Mouse (Mus musculus) gastrocnemius, adult 2 months (tissue): ENCODE data around the gene Rgr. TPM values are rescaled to one million over a fixed set of nuclear protein-coding genes. Genes with fewer than 3 reads are reported as not detected.

ENCODE experiments used
- DNase-seq: peaks from one replicate; pipeline ENCODE4 v3.0.0; 2022
- H3K27ac ChIP-seq: fragments of 200-600 bp; 2 replicates; pipeline ENCODE4 v1.8.1; 2022; ENCODE audit warnings: mild to moderate bottlenecking
- H3K4me3 ChIP-seq: fragments of 200-600 bp; 2 replicates; pipeline ENCODE4 v1.8.1; 2022; ENCODE audit warnings: mild to moderate bottlenecking, moderate library complexity
- CTCF ChIP-seq: fragments of 200-600 bp; IDR thresholded peaks from 2 replicates; pipeline ENCODE4 v1.8.1; 2022; ENCODE audit warnings: antibody characterized with exemption, mild to moderate bottlenecking, moderate library complexity
- intact Hi-C: fragments of 180-260 bp; cut with DNase I; formaldehyde crosslinking; loops from one replicate; pipeline ENCODE4 v1.15.1; 2025
- long read RNA-seq, 2 experiments: library from polyadenylated mRNA; stranded (forward); transcript quantifications; one replicate each; pipeline ENCODE4 v2.0.0; 2021
- total RNA-seq, 2 experiments: library from RNA; stranded (reverse); gene quantifications; 2 replicates each; pipeline ENCODE4 v1.2.3; 2021

Rgr gene
- total RNA-seq: not detected
- long read RNA-seq, experiment 1: 0 reads
- long read RNA-seq, experiment 2: 0 reads

GRCm38 (mm10) chr14:37048914-37049410, at the start of gene Rgr:
Gene Rgr, minus strand, starts transcription at chr14:37048964.
- DNase-seq: no peak
- H3K27ac ChIP-seq: no peak within 1 kb of the TSS
- H3K4me3 ChIP-seq: no peak within 1 kb of the TSS
- intact Hi-C loops: no loop called here
- TF ChIP-seq CTCF: no peak

- peak within 1 kb of the TSS; percentile 48 for H3K4me3 ChIP-seq
- intact Hi-C loops: no loop called here
- no peak for DNase-seq
- H3K27ac ChIP-seq: no peak within 1 kb of the TSS
- no peak for TF ChIP-seq CTCF
Measured at GRCm38 (mm10) chr14:37097956-37098530, 49.3 kb upstream of the Rgr start, which contains the start of gene Cdhr1. Gene Cdhr1, minus strand, starts transcription at chr14:37098347.

- intact Hi-C loops: no loop called here
Measured at GRCm38 (mm10) chr14:37095556-37095955, 46.8 kb upstream of the Rgr start.

GRCm38 (mm10) chr14:37094436-37094835, 45.7 kb upstream of the Rgr start:
- no peak for DNase-seq
- no peak overlapping the region for H3K4me3 ChIP-seq
- intact Hi-C loops: no loop called here
- TF ChIP-seq CTCF: no peak
- H3K27ac ChIP-seq: no peak overlapping the region

More at GRCm38 (mm10) chr14:37095556-37095955, 46.8 kb upstream of the Rgr start:
- no peak for TF ChIP-seq CTCF
- no peak for DNase-seq
- Histone ChIP-seq H3K4me3 (no peak overlapping the region), H3K27ac (no peak overlapping the region)

GRCm38 (mm10) chr14:37083755-37084154, 35.0 kb upstream of the Rgr start:
- no peak for DNase-seq
- no peak overlapping the region for H3K4me3 ChIP-seq
- no peak overlapping the region for H3K27ac ChIP-seq
- intact Hi-C loops: no loop called here
- no peak for TF ChIP-seq CTCF

- DNase-seq: no peak
- intact Hi-C loops: no loop called here
- Histone ChIP-seq H3K4me3 (no peak overlapping the region), H3K27ac (no peak overlapping the region)
- no peak for TF ChIP-seq CTCF
Measured at GRCm38 (mm10) chr14:37080724-37081123, 32.0 kb upstream of the Rgr start.

- Histone ChIP-seq H3K27ac (no peak overlapping the region), H3K4me3 (no peak overlapping the region)
- DNase-seq: peak; percentile 43
- intact Hi-C loops: no loop called here
- no peak for TF ChIP-seq CTCF
Measured at GRCm38 (mm10) chr14:37068516-37068915, 19.8 kb upstream of the Rgr start.

GRCm38 (mm10) chr14:37067629-37068028, 18.9 kb upstream of the Rgr start, which contains the start of gene Lrit2:
Gene Lrit2, plus strand, starts transcription at chr14:37067929.
- intact Hi-C loops: no loop called here
- no peak for TF ChIP-seq CTCF
- no peak for DNase-seq

GRCm38 (mm10) chr14:37066636-37067035, 17.9 kb upstream of the Rgr start:
- no peak overlapping the region for H3K27ac ChIP-seq
- intact Hi-C loops: no loop called here

More at GRCm38 (mm10) chr14:37067629-37068028, 18.9 kb upstream of the Rgr start, which contains the start of gene Lrit2:
- H3K4me3 ChIP-seq: no peak within 1 kb of the TSS
- H3K27ac ChIP-seq: no peak within 1 kb of the TSS

GRCm38 (mm10) chr14:37064849-37065248, 16.1 kb upstream of the Rgr start:
- DNase-seq: no peak
- no peak overlapping the region for H3K27ac ChIP-seq
- intact Hi-C loops: no loop called here
- H3K4me3 ChIP-seq: no peak overlapping the region
- no peak for TF ChIP-seq CTCF

More at GRCm38 (mm10) chr14:37066636-37067035, 17.9 kb upstream of the Rgr start:
- no peak overlapping the region for H3K4me3 ChIP-seq
- no peak for TF ChIP-seq CTCF
- no peak for DNase-seq

GRCm38 (mm10) chr14:37034432-37034831, 14.3 kb downstream of the Rgr start:
- Histone ChIP-seq H3K27ac (no peak overlapping the region), H3K4me3 (no peak overlapping the region)
- intact Hi-C loops: loop anchor here (5.0 kb wide), 2 partner anchors 82 to 97 kb away; no protein-coding TSS in a partner anchor
- no peak for DNase-seq
- no peak for TF ChIP-seq CTCF

- peak; percentile 99 for TF ChIP-seq CTCF
- H3K27ac ChIP-seq: no peak overlapping the region
- peak; percentile 70 for DNase-seq
- intact Hi-C loops: loop anchor here (1.0 to 5.0 kb wide), 3 partner anchors 81 to 169 kb away; no protein-coding TSS in a partner anchor
- peak overlapping the region; percentile 37 for H3K4me3 ChIP-seq
Measured at GRCm38 (mm10) chr14:37033241-37033640, 15.5 kb downstream of the Rgr start.

GRCm38 (mm10) chr14:37032481-37033104, 16.2 kb downstream of the Rgr start:
- intact Hi-C loops: loop anchor here (1.0 to 5.0 kb wide), 3 partner anchors 80 to 168 kb away; no protein-coding TSS in a partner anchor
- Histone ChIP-seq H3K4me3 (peak overlapping the region; percentile 37), H3K27ac (no peak overlapping the region)
- no peak for TF ChIP-seq CTCF
- no peak for DNase-seq
